Mouse (Mus musculus) spleen, adult 18-20 months (tissue): ENCODE data around the gene Carns1.

Experiments
- DNase-seq, 2 experiments: peaks; one replicate each; pipeline ENCODE4 v3.0.0; 2022; ENCODE audit warnings: mixed read lengths in 2 of 2

The Carns1 gene

GRCm38 (mm10) chr19:4201291-4201909 is 26.1 kb upstream of the Carns1 start, which contains the start of gene Rad9a:
TSS of gene Rad9a (minus strand) at chr19:4201662.
- peak; percentile 95 for DNase-seq

- no peak for DNase-seq
Observed at GRCm38 (mm10) chr19:4197180-4197579, 21.9 kb upstream of the Carns1 start.

- DNase-seq = no peak
Observed at GRCm38 (mm10) chr19:4196548-4196947, 21.3 kb upstream of the Carns1 start.

GRCm38 (mm10) chr19:4196048-4196447 is 20.8 kb upstream of the Carns1 start:
- no peak for DNase-seq

GRCm38 (mm10) chr19:4194776-4195650 is 19.7 kb upstream of the Carns1 start:
- no peak for DNase-seq

- no peak for DNase-seq
Observed at GRCm38 (mm10) chr19:4194021-4194724, 18.9 kb upstream of the Carns1 start.

- no peak for DNase-seq
Observed at GRCm38 (mm10) chr19:4193129-4193528, 17.9 kb upstream of the Carns1 start.

GRCm38 (mm10) chr19:4192251-4192985 is 17.1 kb upstream of the Carns1 start:
- DNase-seq = no peak

- peak; percentile 95 to 97 for DNase-seq
Observed at GRCm38 (mm10) chr19:4191528-4192250, 16.4 kb upstream of the Carns1 start, which contains the start of gene Ppp1ca. TSS of gene Ppp1ca (plus strand) at chr19:4192065.

- peak; percentile 83 to 88 for DNase-seq
Observed at GRCm38 (mm10) chr19:4190831-4191334, 15.6 kb upstream of the Carns1 start, which contains the start of gene Tbc1d10c. TSS of gene Tbc1d10c (minus strand) at chr19:4191284.

- DNase-seq = no peak
Observed at GRCm38 (mm10) chr19:4189051-4189620, 13.9 kb upstream of the Carns1 start.

- no peak for DNase-seq
Observed at GRCm38 (mm10) chr19:4187303-4187702, 12.0 kb upstream of the Carns1 start.

- DNase-seq = peak; percentile 72 to 73
Observed at GRCm38 (mm10) chr19:4184976-4185975, 10.0 kb upstream of the Carns1 start.

GRCm38 (mm10) chr19:4183689-4184088 is 8.4 kb upstream of the Carns1 start:
- no peak for DNase-seq

- peak; percentile 60 to 66 for DNase-seq
Observed at GRCm38 (mm10) chr19:4181892-4182291, 6.6 kb upstream of the Carns1 start.

GRCm38 (mm10) chr19:4180411-4180810 is 5.1 kb upstream of the Carns1 start:
- DNase-seq = no peak

GRCm38 (mm10) chr19:4172925-4173324 is 2.4 kb downstream of the Carns1 start:
- no peak for DNase-seq

- no peak for DNase-seq
Observed at GRCm38 (mm10) chr19:4171393-4172290, 3.6 kb downstream of the Carns1 start.
